Mouse (Mus musculus) heart, embryonic 13.5 days (tissue): Measurements from ENCODE around the gene Arf3. TPM values are rescaled to one million over a fixed set of nuclear protein-coding genes. Genes with fewer than 3 reads are reported as not detected.
A peak's percentile ranks its signal among the peaks of the same experiment; 100 is the strongest.

Experiments
- ATAC-seq: fragments of 200-750 bp; cut with Nextera tagmentation; 2 replicates; pipeline ENCODE4 v1.8.0; 2017; ENCODE audit warnings: moderate TSS enrichment; ENCODE audit not compliant: insufficient number of reproducible peaks, low FRiP score, low TSS enrichment; ENCODE audit errors: extremely low read depth
- H3K27ac ChIP-seq: fragments of 300-500 bp; sonication (generic); replicated peaks from 2 replicates; pipeline ENCODE4 v1.5.1; 2015; ENCODE audit warnings: moderate library complexity, mild to moderate bottlenecking, inconsistent platforms
- H3K27me3 ChIP-seq: fragments of 300-500 bp; sonication (generic); replicated peaks from 2 replicates; pipeline ENCODE4 v1.6.1; 2015; ENCODE audit warnings: mild to moderate bottlenecking, inconsistent platforms
- H3K36me3 ChIP-seq: fragments of 300-500 bp; sonication (generic); 2 replicates; pipeline ENCODE4 v1.6.1; 2015; ENCODE audit warnings: mild to moderate bottlenecking, inconsistent platforms
- H3K4me1 ChIP-seq: fragments of 300-500 bp; sonication (generic); 2 replicates; pipeline ENCODE4 v1.6.1; 2015; ENCODE audit warnings: inconsistent platforms
- H3K4me2 ChIP-seq: fragments of 300-500 bp; sonication (generic); 2 replicates; pipeline ENCODE4 v1.6.1; 2015; ENCODE audit warnings: inconsistent platforms, mild to moderate bottlenecking, moderate library complexity
- H3K4me3 ChIP-seq: fragments of 300-500 bp; sonication (generic); 2 replicates; pipeline ENCODE4 v1.5.1; 2015; ENCODE audit warnings: moderate library complexity, mild to moderate bottlenecking, inconsistent platforms
- H3K9ac ChIP-seq: fragments of 300-500 bp; sonication (generic); 2 replicates; pipeline ENCODE4 v1.6.1; 2015; ENCODE audit warnings: inconsistent platforms, mild to moderate bottlenecking, moderate library complexity
- H3K9me3 ChIP-seq: fragments of 300-500 bp; sonication (generic); 2 replicates; pipeline ENCODE4 v1.6.1; 2016; ENCODE audit warnings: inconsistent platforms
- WGBS: fragments of 180-500 bp; shearing (Covaris S2); methylation state at CpG from one replicate; pipeline ENCODE4 v1.1.7; 2015; ENCODE audit warnings: mixed read lengths; 5-methylcytosine and 5-hydroxymethylcytosine counted together
- polyA plus RNA-seq: library from polyadenylated mRNA; unstranded; fragments of >200 nt; fragmentation: Nextera tagmentation; extraction: Ambion mirVana; gene quantifications from 2 replicates; pipeline ENCODE4 v1.2.1, GENCODE M21; 2015

Arf3 gene
- polyA plus RNA-seq, 1 experiment from 2014 or later = 31.2 TPM

DNA sequence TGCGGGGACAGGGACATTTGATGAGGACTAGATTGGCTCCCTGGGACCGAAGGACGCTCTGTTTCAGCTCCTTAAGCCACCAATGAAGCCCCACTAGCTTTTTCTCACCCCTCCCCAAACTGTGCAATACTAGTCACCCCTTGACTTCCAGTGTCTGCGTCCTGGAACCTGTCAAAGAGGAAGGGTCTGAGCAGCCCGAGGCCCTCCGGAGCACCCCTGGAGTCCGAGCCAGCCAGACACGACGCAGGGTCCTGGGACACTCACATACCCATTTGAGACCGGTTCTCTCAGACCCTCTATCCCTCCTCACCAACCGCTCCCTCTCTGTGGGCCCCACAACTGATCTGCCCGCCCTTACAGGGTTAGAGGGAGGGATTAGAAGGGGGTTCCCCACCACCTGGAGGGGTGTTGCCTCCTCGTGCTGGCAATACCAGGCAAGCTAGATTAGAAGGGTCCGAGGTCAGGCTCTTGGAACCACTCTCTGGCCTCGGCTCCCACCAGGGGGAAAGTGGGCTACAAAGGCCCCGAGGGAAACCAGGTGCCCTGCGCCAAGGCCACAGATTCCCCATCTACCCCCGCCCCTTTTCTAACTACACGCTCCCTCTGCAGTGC lies 14.1 kb upstream of the Arf3 start:
- Histone ChIP-seq H3K4me3 (peak overlapping the region; percentile 44; the same call in 1 of the 2 replicates), H3K9ac (peak overlapping the region; percentile 37; the same call in 1 of the 2 replicates), H3K4me1 (peaks cover 48% of the 10 kb centered on the region), H3K27ac (no peak overlapping the region), H3K4me2 (peak overlapping the region; percentile 66), H3K27me3 (peaks cover 100% of the 10 kb centered on the region), H3K9me3 (no peaks in the 10 kb centered on the region), H3K36me3 (no peaks in the 10 kb centered on the region)
- no peak for ATAC-seq
- 2% methylated on average over 19 of the region's 19 CpGs for WGBS

- H3K4me2 ChIP-seq = peak overlapping the region; percentile 66
- H3K9ac ChIP-seq = peak overlapping the region; percentile 37
- ATAC-seq = no peak
- H3K4me1 ChIP-seq = peaks cover 50% of the 10 kb centered on the region
- H3K27ac ChIP-seq = no peak overlapping the region
- no peaks in the 10 kb centered on the region for H3K36me3 ChIP-seq
- H3K4me3 ChIP-seq = peak overlapping the region; percentile 35
- peaks cover 100% of the 10 kb centered on the region for H3K27me3 ChIP-seq
- H3K9me3 ChIP-seq = no peaks in the 10 kb centered on the region
- 1% methylated on average over 62 of the region's 62 CpGs for WGBS
These were observed 13.4 kb upstream of the Arf3 start for GRCm38 (mm10) chr15:98776280-98777004.

- Histone ChIP-seq H3K9me3 (no peaks in the 10 kb centered on the region), H3K27me3 (peaks cover 99% of the 10 kb centered on the region), H3K9ac (no peak overlapping the region), H3K4me2 (no peak overlapping the region), H3K27ac (no peak overlapping the region), H3K36me3 (no peaks in the 10 kb centered on the region), H3K4me3 (no peak overlapping the region), H3K4me1 (peaks cover 50% of the 10 kb centered on the region)
- no peak for ATAC-seq
- 6% methylated on average over 5 of the region's 5 CpGs for whole genome bisulfite sequencing
These were observed 12.5 kb upstream of the Arf3 start for GRCm38 (mm10) chr15:98775533-98775932.

DNA sequence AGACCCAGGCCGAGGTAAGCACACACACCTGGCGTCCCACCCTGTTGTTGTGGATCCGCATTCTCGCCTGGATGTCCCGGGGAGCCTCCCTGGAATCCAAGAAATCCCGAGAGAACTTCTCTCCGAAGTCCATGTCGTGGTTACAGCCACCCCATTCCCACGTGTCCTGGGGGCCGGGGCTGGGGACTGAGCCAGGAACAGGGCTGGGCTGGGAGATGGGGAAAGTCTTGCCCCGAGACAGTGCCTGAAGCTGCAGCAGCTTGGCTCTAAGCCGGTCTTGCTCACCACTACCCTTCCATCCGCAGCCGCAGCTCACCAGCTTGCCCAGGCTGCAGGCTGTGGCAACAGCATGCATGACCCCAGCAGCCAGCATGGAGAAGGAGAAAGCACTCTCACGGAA lies 11.1 kb upstream of the Arf3 start:
- Histone ChIP-seq H3K27me3 (peaks cover 99% of the 10 kb centered on the region), H3K9me3 (no peaks in the 10 kb centered on the region), H3K27ac (no peak overlapping the region), H3K4me2 (no peak overlapping the region), H3K4me1 (peaks cover 42% of the 10 kb centered on the region), H3K36me3 (no peaks in the 10 kb centered on the region), H3K9ac (no peak overlapping the region), H3K4me3 (0 out of 2 replicates have a peak overlapping the region, but pooled peaks have one; percentile 8)
- whole genome bisulfite sequencing = 13% methylated on average over 15 of the region's 15 CpGs
- no peak for ATAC-seq

- peaks cover 33% of the 10 kb centered on the region for H3K4me1 ChIP-seq
- no peaks in the 10 kb centered on the region for H3K36me3 ChIP-seq
- peak overlapping the region; percentile 51 for H3K4me3 ChIP-seq
- 3% methylated on average over 36 of the region's 36 CpGs for WGBS
- no peaks in the 10 kb centered on the region for H3K9me3 ChIP-seq
- no peak overlapping the region for H3K27ac ChIP-seq
- H3K27me3 ChIP-seq = peaks cover 99% of the 10 kb centered on the region
- no peak for ATAC-seq
- H3K4me2 ChIP-seq = peak overlapping the region; percentile 74
- peak overlapping the region; percentile 62 for H3K9ac ChIP-seq
These were observed 9.6 kb upstream of the Arf3 start for GRCm38 (mm10) chr15:98772511-98773211.

- 8% methylated on average over 12 of the region's 12 CpGs for WGBS
- H3K9ac ChIP-seq = peak overlapping the region; percentile 62
These were observed 8.9 kb upstream of the Arf3 start for GRCm38 (mm10) chr15:98771813-98772425.

DNA sequence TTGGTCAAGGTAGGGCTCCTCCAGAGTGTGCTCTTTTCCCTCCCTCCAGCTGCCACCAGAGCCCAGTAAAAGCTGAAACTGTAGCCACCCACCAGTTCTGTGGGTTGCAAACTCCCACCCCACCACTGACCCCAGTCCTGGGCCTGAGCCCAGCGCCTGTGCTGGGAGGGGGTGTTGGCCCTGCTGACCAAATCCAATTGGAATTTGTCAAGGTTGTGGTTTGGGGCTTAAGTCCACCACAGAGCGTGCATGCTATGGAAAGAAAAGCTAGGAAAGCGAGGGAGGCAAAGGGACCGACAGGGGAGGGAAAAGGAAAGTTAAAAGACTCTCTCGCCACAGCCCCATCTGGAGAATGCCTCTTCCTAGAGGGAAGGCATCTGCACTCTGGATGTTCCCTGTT lies 5.2 kb upstream of the Arf3 start:
- H3K4me2 ChIP-seq = no peak overlapping the region
- no peak overlapping the region for H3K9ac ChIP-seq
- WGBS = 23% methylated on average over 5 of the region's 5 CpGs
- no peaks in the 10 kb centered on the region for H3K9me3 ChIP-seq
- H3K4me3 ChIP-seq = no peak overlapping the region
- no peaks in the 10 kb centered on the region for H3K36me3 ChIP-seq
- no peak overlapping the region for H3K27ac ChIP-seq
- peaks cover 17% of the 10 kb centered on the region for H3K4me1 ChIP-seq
- peaks cover 77% of the 10 kb centered on the region for H3K27me3 ChIP-seq
- ATAC-seq = no peak

More at GRCm38 (mm10) chr15:98771813-98772425, 8.9 kb upstream of the Arf3 start:
- ATAC-seq = no peak
- peaks cover 92% of the 10 kb centered on the region for H3K27me3 ChIP-seq
- H3K9me3 ChIP-seq = no peaks in the 10 kb centered on the region
- peak overlapping the region; percentile 51 for H3K4me3 ChIP-seq
- H3K4me1 ChIP-seq = peaks cover 25% of the 10 kb centered on the region
- peak overlapping the region; percentile 74 for H3K4me2 ChIP-seq
- no peaks in the 10 kb centered on the region for H3K36me3 ChIP-seq
- H3K27ac ChIP-seq = no peak overlapping the region

DNA sequence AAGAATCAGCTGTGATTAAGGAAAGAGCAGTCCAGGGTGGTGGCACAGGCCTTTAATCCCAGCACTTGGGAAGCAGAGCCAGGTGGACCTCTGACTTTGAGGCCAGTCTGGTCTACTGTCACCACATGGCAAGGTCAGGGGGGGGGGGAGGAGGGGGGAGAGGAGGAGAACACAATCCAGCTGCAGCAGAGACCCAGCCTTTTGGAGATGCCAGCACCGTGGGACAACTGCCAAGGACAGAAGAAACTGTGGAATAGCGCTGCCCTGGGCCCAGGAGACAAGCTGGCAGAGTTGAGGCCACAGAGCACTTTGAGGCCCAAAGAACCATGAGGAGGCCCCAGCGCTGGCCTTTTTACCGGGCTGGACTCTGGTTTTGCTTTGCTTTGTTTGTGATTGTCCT lies 2.9 kb upstream of the Arf3 start:
- H3K27ac ChIP-seq = no peak overlapping the region
- H3K9ac ChIP-seq = no peak overlapping the region
- H3K9me3 ChIP-seq = no peaks in the 10 kb centered on the region
- no peak for ATAC-seq
- no peak overlapping the region for H3K4me2 ChIP-seq
- peaks cover 17% of the 10 kb centered on the region for H3K4me1 ChIP-seq
- 0 out of 2 replicates have a peak, but pooled peaks cover 2% of the 10 kb centered on the region for H3K36me3 ChIP-seq
- 59% methylated on average over 4 of the region's 4 CpGs for whole genome bisulfite sequencing
- H3K27me3 ChIP-seq = peaks cover 53% of the 10 kb centered on the region
- H3K4me3 ChIP-seq = no peak overlapping the region

DNA sequence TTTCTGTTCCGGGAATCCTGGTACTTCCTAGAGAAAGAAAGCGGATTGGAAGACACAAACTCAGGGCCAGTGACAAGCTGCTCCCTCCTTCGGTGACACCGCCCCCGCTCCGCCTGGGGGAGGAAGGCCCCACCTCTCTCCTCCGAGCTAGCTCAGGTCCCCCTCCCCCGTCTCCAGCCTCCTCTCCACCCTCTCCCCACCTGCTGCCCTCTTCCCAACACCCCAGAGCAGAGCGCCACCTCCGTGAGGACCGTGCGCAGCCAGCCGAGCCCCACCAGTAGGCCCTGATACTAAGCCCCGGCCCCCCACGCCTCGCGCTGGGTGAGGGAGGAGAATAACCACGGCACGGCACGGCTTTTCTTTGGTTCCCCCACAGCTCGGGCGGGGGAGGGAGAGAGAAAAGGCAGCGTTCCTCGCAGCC lies 803 bp downstream of the Arf3 start:
- ATAC-seq = peak; percentile 51; the same call in 1 of the 2 replicates
- Histone ChIP-seq H3K9me3 (no peaks in the 10 kb centered on the region), H3K4me3 (peak overlapping the region; percentile 99), H3K9ac (peak overlapping the region; percentile 98), H3K4me2 (peak overlapping the region; percentile 88), H3K27ac (peak overlapping the region; percentile 84), H3K36me3 (peaks cover 31% of the 10 kb centered on the region), H3K27me3 (peaks cover 21% of the 10 kb centered on the region), H3K4me1 (peaks cover 18% of the 10 kb centered on the region)
- under 1% methylated on average over 22 of the region's 24 CpGs for WGBS

- no peak overlapping the region for H3K4me2 ChIP-seq
- peaks cover 35% of the 10 kb centered on the region for H3K36me3 ChIP-seq
- ATAC-seq = no peak
- H3K4me3 ChIP-seq = no peak overlapping the region
- 0 out of 2 replicates have a peak overlapping the region, but pooled peaks have one; percentile 21 for H3K9ac ChIP-seq
- peaks cover 21% of the 10 kb centered on the region; the same call in 1 of the 2 replicates for H3K4me1 ChIP-seq
- H3K27me3 ChIP-seq = no peaks in the 10 kb centered on the region
- H3K27ac ChIP-seq = no peak overlapping the region
- 78% methylated on average over 2 of the region's 2 CpGs for WGBS
- H3K9me3 ChIP-seq = no peaks in the 10 kb centered on the region
These were observed 8.9 kb downstream of the Arf3 start for GRCm38 (mm10) chr15:98754125-98754524.

GRCm38 (mm10) chr15:98753021-98753423 lies 10.0 kb downstream of the Arf3 start:
- WGBS = 58% methylated on average over 8 of the region's 8 CpGs
- Histone ChIP-seq H3K27ac (no peak overlapping the region), H3K4me2 (no peak overlapping the region), H3K9me3 (no peaks in the 10 kb centered on the region), H3K27me3 (no peaks in the 10 kb centered on the region), H3K9ac (no peak overlapping the region), H3K36me3 (peaks cover 25% of the 10 kb centered on the region), H3K4me1 (peaks cover 21% of the 10 kb centered on the region; the same call in 1 of the 2 replicates), H3K4me3 (no peak overlapping the region)
- ATAC-seq = no peak
